Mouse (Mus musculus) kidney, adult 2 months (tissue): ENCODE results near the gene Plac1. TPM values are rescaled to one million over a fixed set of nuclear protein-coding genes. Genes with fewer than 3 reads are reported as not detected.
A peak's percentile ranks its signal among the peaks of the same experiment; 100 is the strongest.

ENCODE experiments used
- DNase-seq: peaks from one replicate; pipeline ENCODE4 v3.0.0; 2021
- H3K27ac ChIP-seq: fragments of 200-500 bp; 2 replicates; pipeline ENCODE4 v1.5.1; 2012; ENCODE audit warnings: low read depth, low read length, control low read depth, inconsistent platforms; ENCODE audit not compliant: insufficient read depth
- H3K27me3 ChIP-seq: fragments of 200-500 bp; replicated peaks from 2 replicates; pipeline ENCODE4 v1.6.1; 2012; ENCODE audit warnings: mild to moderate bottlenecking, moderate library complexity, low read length, inconsistent platforms; ENCODE audit not compliant: control insufficient read depth, insufficient read depth
- H3K36me3 ChIP-seq: fragments of 200-500 bp; 2 replicates; pipeline ENCODE4 v1.6.1; 2012; ENCODE audit warnings: mild to moderate bottlenecking, moderate library complexity, low read length, inconsistent platforms; ENCODE audit not compliant: control insufficient read depth, insufficient read depth
- H3K4me1 ChIP-seq: fragments of 200-500 bp; 2 replicates; pipeline ENCODE4 v1.6.1; 2011; ENCODE audit warnings: low read length; ENCODE audit not compliant: control insufficient read depth, insufficient read depth
- H3K4me3 ChIP-seq: fragments of 200-500 bp; 2 replicates; pipeline ENCODE4 v1.5.1; 2011; ENCODE audit warnings: mild to moderate bottlenecking, low read depth, low read length, control low read depth; ENCODE audit not compliant: insufficient read depth
- CTCF ChIP-seq: fragments of 200-500 bp; conservative IDR thresholded peaks from 2 replicates; pipeline ENCODE4 v1.5.1; 2011; ENCODE audit warnings: low read depth, mild to moderate bottlenecking, control low read depth, low read length, moderate library complexity, mixed read lengths; ENCODE audit not compliant: insufficient read depth, insufficient read length
- POLR2A ChIP-seq: fragments of 200-500 bp; IDR thresholded peaks from one replicate; pipeline ENCODE4 v1.6.1; 2011; ENCODE audit warnings: low read depth, low read length, control low read depth
- WGBS: fragments of 180-500 bp; shearing (Covaris S2); methylation state at CpG from one replicate; pipeline ENCODE4 v1.1.7; 2018; 5-methylcytosine and 5-hydroxymethylcytosine counted together
- polyA plus RNA-seq: library from polyadenylated mRNA; depleted of rRNA; stranded (reverse); fragments of >200 nt; gene quantifications from 2 replicates; pipeline ENCODE4 v1.2.3, GENCODE M21; 2012

Gene Plac1
- polyA plus RNA-seq, 1 experiment, result not detected

DNA sequence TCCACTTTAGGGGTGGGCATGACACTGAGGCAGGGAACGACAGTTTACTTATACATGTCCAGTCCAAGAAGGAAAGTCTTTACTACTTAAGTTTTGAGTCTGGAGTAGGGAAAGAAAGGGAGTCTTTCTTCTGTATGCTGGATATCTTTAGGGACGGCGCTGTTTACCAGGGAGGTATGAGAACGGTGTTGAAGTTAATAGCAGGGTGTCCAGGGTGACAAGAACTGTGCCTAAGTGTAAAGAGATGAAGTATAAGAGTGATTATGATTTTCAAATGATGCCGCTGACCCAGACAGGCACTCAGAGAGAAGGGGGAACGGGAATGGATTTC lies 182.2 kb downstream of the Plac1 start:
- no peak for TF ChIP-seq POLR2A
- TF ChIP-seq CTCF, result no peak
- no peaks in the 10 kb centered on the region for H3K36me3 ChIP-seq
- H3K27ac ChIP-seq, result no peak overlapping the region
- peak overlapping the region; percentile 65; the same call in 1 of the 2 replicates for H3K4me3 ChIP-seq
- H3K4me1 ChIP-seq, result no peaks in the 10 kb centered on the region
- DNase-seq, result no peak
- H3K27me3 ChIP-seq, result no peaks in the 10 kb centered on the region
- WGBS, result 62% methylated on average over 6 of the region's 6 CpGs

- TF ChIP-seq POLR2A, result no peak
- no peak for TF ChIP-seq CTCF
- H3K27me3 ChIP-seq, result no peaks in the 10 kb centered on the region
- peak overlapping the region; percentile 77 for H3K27ac ChIP-seq
- 15% methylated on average over 14 of the region's 42 CpGs for WGBS
- peak overlapping the region; percentile 65 for H3K4me3 ChIP-seq
- DNase-seq, result peak; percentile 94
- H3K36me3 ChIP-seq, result no peaks in the 10 kb centered on the region
- no peaks in the 10 kb centered on the region for H3K4me1 ChIP-seq
Measured at GRCm38 (mm10) chrX:53057054-53057759, 182.7 kb downstream of the Plac1 start.

DNA sequence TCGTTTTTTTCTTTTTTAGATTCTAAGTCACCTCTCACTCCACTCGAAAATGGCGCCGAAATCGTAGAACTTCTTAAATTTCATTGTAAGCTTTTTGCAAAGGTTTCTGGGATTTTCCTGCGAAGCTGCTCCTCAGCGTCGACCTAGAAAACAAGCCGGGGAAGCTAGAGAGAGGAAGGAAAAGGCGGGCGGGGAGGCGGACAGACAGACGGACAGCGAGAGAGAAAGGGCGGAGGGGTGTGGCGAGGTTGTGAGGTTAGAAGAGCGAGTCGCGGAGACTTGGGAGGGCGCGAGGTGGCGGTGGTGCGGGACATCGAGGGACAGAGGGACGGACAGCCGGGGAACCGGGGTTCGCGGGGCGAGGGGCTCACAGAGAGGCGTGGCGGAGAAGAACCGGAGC lies 183.3 kb downstream of the Plac1 start:
- H3K36me3 ChIP-seq, result no peaks in the 10 kb centered on the region
- WGBS, result 1% methylated on average over 24 of the region's 33 CpGs
- DNase-seq, result peak; percentile 63
- no peaks in the 10 kb centered on the region for H3K4me1 ChIP-seq
- TF ChIP-seq POLR2A, result no peak
- TF ChIP-seq CTCF, result no peak
- H3K27me3 ChIP-seq, result no peaks in the 10 kb centered on the region
- peak overlapping the region; percentile 77 for H3K27ac ChIP-seq
- H3K4me3 ChIP-seq, result peak overlapping the region; percentile 65

- TF ChIP-seq POLR2A (no peak), CTCF (no peak)
- no peaks in the 10 kb centered on the region for H3K4me1 ChIP-seq
- 16% methylated on average over 9 of the region's 9 CpGs for WGBS
- H3K36me3 ChIP-seq, result no peaks in the 10 kb centered on the region
- no peak overlapping the region for H3K27ac ChIP-seq
- DNase-seq, result peak; percentile 21
- H3K4me3 ChIP-seq, result peak overlapping the region; percentile 65
- no peaks in the 10 kb centered on the region for H3K27me3 ChIP-seq
Measured at GRCm38 (mm10) chrX:53055771-53056170, 184.1 kb downstream of the Plac1 start.

DNA sequence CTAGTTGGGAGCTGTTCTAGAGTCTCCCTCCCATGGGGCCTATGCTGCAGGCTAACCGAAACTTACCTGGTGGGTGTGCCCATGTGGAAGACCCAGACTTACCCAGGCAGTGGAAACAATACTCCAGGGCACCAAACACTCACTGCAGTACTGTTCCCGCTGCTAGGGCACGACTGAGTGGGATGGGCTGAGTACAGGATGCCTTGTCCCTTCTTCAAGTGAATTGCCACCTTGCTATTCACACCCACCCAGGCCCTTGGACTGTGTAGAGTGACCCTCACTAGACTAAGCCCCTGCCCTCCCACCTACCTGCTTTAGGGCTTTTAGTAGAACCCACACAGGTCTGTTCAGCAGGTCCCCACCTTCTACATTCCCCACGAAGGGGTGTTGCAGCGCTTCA lies 186.0 kb downstream of the Plac1 start:
- H3K36me3 ChIP-seq, result no peaks in the 10 kb centered on the region
- H3K4me1 ChIP-seq, result no peaks in the 10 kb centered on the region
- no peak overlapping the region for H3K4me3 ChIP-seq
- no peak for DNase-seq
- TF ChIP-seq CTCF (no peak), POLR2A (no peak)
- H3K27ac ChIP-seq, result no peak overlapping the region
- 66% methylated on average over 5 of the region's 5 CpGs for WGBS
- H3K27me3 ChIP-seq, result no peaks in the 10 kb centered on the region

GRCm38 (mm10) chrX:53052652-53053500 lies 187.0 kb downstream of the Plac1 start:
- Histone ChIP-seq H3K27me3 (no peaks in the 10 kb centered on the region), H3K27ac (no peak overlapping the region), H3K4me1 (no peaks in the 10 kb centered on the region), H3K4me3 (no peak overlapping the region), H3K36me3 (no peaks in the 10 kb centered on the region)
- TF ChIP-seq POLR2A (no peak), CTCF (no peak)
- peak; percentile 19 for DNase-seq
- 19% methylated on average over 13 of the region's 13 CpGs for WGBS

GRCm38 (mm10) chrX:53050353-53050752 lies 189.6 kb downstream of the Plac1 start:
- Histone ChIP-seq H3K27me3 (no peaks in the 10 kb centered on the region), H3K27ac (no peak overlapping the region), H3K36me3 (no peaks in the 10 kb centered on the region), H3K4me1 (0 out of 2 replicates have a peak, but pooled peaks cover under 1% of the 10 kb centered on the region), H3K4me3 (no peak overlapping the region)
- TF ChIP-seq POLR2A (no peak), CTCF (no peak)
- no peak for DNase-seq
- WGBS, result 7% methylated on average over 8 of the region's 9 CpGs
